In genomic region chr5:114378177-114378920, GRCm38 (mm10) we compare ENCODE assay signal across 8 mouse cellular contexts. TPM values are rescaled to one million over a fixed set of nuclear protein-coding genes. Genes with fewer than 3 reads are reported as not detected.
DNase-seq lines count a peak whose midpoint lies in the region; ATAC-seq lines count a peak whose summit lies in the region.

No protein-coding gene starts in this region.

- peak overlapping the region; percentile 92 for H3K4me3 ChIP-seq in kidney, embryonic 15.5 days (replicated peaks)
- H3K4me3 ChIP-seq in brown adipose tissue, adult 24 weeks (ENCODE audit: insufficient read depth, low read depth, low read length), result peak overlapping the region; percentile 92
- peak overlapping the region; percentile 83 for H3K4me3 ChIP-seq in hindbrain, embryonic 13.5 days
- peak overlapping the region; percentile 96 for H3K4me3 ChIP-seq in midbrain, embryonic 10.5 days

- no peaks in the 10 kb centered on the region for H3K9me3 ChIP-seq in kidney, embryonic 15.5 days (replicated peaks)
- H3K9me3 ChIP-seq in hindbrain, embryonic 13.5 days, result no peaks in the 10 kb centered on the region
- H3K9me3 ChIP-seq in midbrain, embryonic 10.5 days (replicated peaks), result no peaks in the 10 kb centered on the region

- H3K9ac ChIP-seq in kidney, embryonic 15.5 days, result peak overlapping the region; percentile 98; the same call in 1 of the 2 replicates
- H3K9ac ChIP-seq in hindbrain, embryonic 13.5 days, result peak overlapping the region; percentile 96; the same call in 1 of the 2 replicates

- ATAC-seq in kidney, embryonic 15.5 days (replicated peaks; ENCODE audit: low FRiP score), result no peak
- ATAC-seq in hindbrain, embryonic 13.5 days (ENCODE audit: low FRiP score), result no peak

- 40% methylated on average over 10 of the region's 10 CpGs for WGBS in kidney, embryonic 15.5 days
- 69% methylated on average over 10 of the region's 10 CpGs for WGBS in hindbrain, embryonic 13.5 days
- WGBS in midbrain, embryonic 10.5 days, result 77% methylated on average over 10 of the region's 10 CpGs

- H3K27ac ChIP-seq in kidney, embryonic 15.5 days, result peak overlapping the region; percentile 81
- H3K27ac ChIP-seq in brown adipose tissue, adult 24 weeks (replicated peaks; ENCODE audit: low read depth, low read length), result peak overlapping the region; percentile 97
- no peak overlapping the region for H3K27ac ChIP-seq in hindbrain, embryonic 13.5 days
- H3K27ac ChIP-seq in midbrain, embryonic 10.5 days (replicated peaks), result peak overlapping the region; percentile 98; the same call in 1 of the 2 replicates

- H3K27me3 ChIP-seq in kidney, embryonic 15.5 days, result no peaks in the 10 kb centered on the region
- no peaks in the 10 kb centered on the region for H3K27me3 ChIP-seq in hindbrain, embryonic 13.5 days
- H3K27me3 ChIP-seq in midbrain, embryonic 10.5 days (ENCODE audit: low read depth, poor library complexity, severe bottlenecking), result no peaks in the 10 kb centered on the region

- peaks cover 31% of the 10 kb centered on the region for H3K36me3 ChIP-seq in kidney, embryonic 15.5 days
- H3K36me3 ChIP-seq in hindbrain, embryonic 13.5 days, result peaks cover 22% of the 10 kb centered on the region
- peaks cover 39% of the 10 kb centered on the region for H3K36me3 ChIP-seq in midbrain, embryonic 10.5 days

- peaks cover 79% of the 10 kb centered on the region for H3K4me1 ChIP-seq in kidney, embryonic 15.5 days
- peaks cover 27% of the 10 kb centered on the region for H3K4me1 ChIP-seq in brown adipose tissue, adult 24 weeks (ENCODE audit: control insufficient read depth, insufficient read depth, insufficient read length, low read length)
- H3K4me1 ChIP-seq in hindbrain, embryonic 13.5 days (replicated peaks), result peaks cover 80% of the 10 kb centered on the region
- peaks cover 59% of the 10 kb centered on the region for H3K4me1 ChIP-seq in midbrain, embryonic 10.5 days

- intact Hi-C loops in left cerebral cortex, postnatal 25 days (cut with DNase I), result no loop called here

- DNase-seq in kidney, adult 11 months, result no peak
- DNase-seq in midbrain, embryonic 10.5 days (ENCODE audit: low spot score), result no peak
- no peak for DNase-seq in gastrocnemius, postnatal 4 days (ENCODE audit: low spot score in 2 of 2)
- no peak for DNase-seq in cerebellum, adult 9-11 months
- no peak for DNase-seq in left cerebral cortex, postnatal 25 days (ENCODE audit: low spot score in 2 of 2)

- H3K4me2 ChIP-seq in kidney, embryonic 15.5 days, result peak overlapping the region; percentile 69
- peak overlapping the region; percentile 91 for H3K4me2 ChIP-seq in hindbrain, embryonic 13.5 days

RNA-seq across cellular contexts. Expression of gene Kctd10, which starts 2.0 kb away (rescaled TPM):
- polyA plus RNA-seq in kidney, embryonic 15.5 days (2015; fragmentation: Nextera tagmentation; extraction: Ambion mirVana), result 93.4 and 101 TPM in 2 replicates
- 21.5 and 25.5 TPM in 2 replicates for polyA plus RNA-seq in brown adipose tissue, adult 24 weeks (2012; ENCODE audit: insufficient read depth, insufficient read length, missing spikeins)
- polyA plus RNA-seq in hindbrain, embryonic 13.5 days (2015; fragmentation: Nextera tagmentation; extraction: Ambion mirVana), result 77.7 and 86.5 TPM in 2 replicates
- polyA plus RNA-seq in midbrain, embryonic 10.5 days (2016; fragmentation: Nextera tagmentation; extraction: Ambion mirVana), result 103 and 114 TPM in 2 replicates
- total RNA-seq in gastrocnemius, postnatal 4 days (2021), result 10 to 100 TPM; 38.0 to 40.7 TPM
- total RNA-seq in left cerebral cortex, postnatal 25 days (2021), result 10 to 100 TPM; 47.6 to 53.0 TPM

RNA-seq across cellular contexts. Expression of gene Ube3b, which starts 2.1 kb away (rescaled TPM):
- 40.6 and 43.8 TPM in 2 replicates for polyA plus RNA-seq in kidney, embryonic 15.5 days (2015; fragmentation: Nextera tagmentation; extraction: Ambion mirVana)
- polyA plus RNA-seq in brown adipose tissue, adult 24 weeks (2012; ENCODE audit: insufficient read depth, insufficient read length, missing spikeins), result 47.6 and 51.4 TPM in 2 replicates
- 41.4 and 41.6 TPM in 2 replicates for polyA plus RNA-seq in hindbrain, embryonic 13.5 days (2015; fragmentation: Nextera tagmentation; extraction: Ambion mirVana)
- polyA plus RNA-seq in midbrain, embryonic 10.5 days (2016; fragmentation: Nextera tagmentation; extraction: Ambion mirVana), result 49.8 and 56.9 TPM in 2 replicates
- total RNA-seq in gastrocnemius, postnatal 4 days (2021), result 10 to 100 TPM; 54.2 to 59.3 TPM
- total RNA-seq in left cerebral cortex, postnatal 25 days (2021), result 10 to 100 TPM; 74.7 to 88.0 TPM
